Mouse (Mus musculus) heart, postnatal 10 days (tissue): ENCODE results near the gene Mthfr. TPM values are rescaled to one million over a fixed set of nuclear protein-coding genes. Genes with fewer than 3 reads are reported as not detected.

Experiments used
- DNase-seq, 2 experiments: peaks; one replicate each; pipeline ENCODE4 v3.0.0; 2021
- intact Hi-C: fragments of 180-260 bp; cut with DNase I; formaldehyde crosslinking; loops from one replicate; pipeline ENCODE4 v1.15.1; 2025
- total RNA-seq, 2 experiments: library from RNA; stranded (reverse); gene quantifications; 2 replicates each; pipeline ENCODE4 v1.2.3; 2021

Mthfr gene
- 10 to 100 TPM; 15.2 to 16.5 TPM for total RNA-seq

GRCm38 (mm10) chr4:148038600-148039253 is at the start of gene Mthfr, which contains the start of gene Clcn6:
Mthfr (plus strand) TSS chr4:148039077.
Clcn6 (minus strand) TSS chr4:148038821.
- peak; percentile 100 for DNase-seq
- intact Hi-C loops, result no loop called here

- intact Hi-C loops, result no loop called here
- no peak for DNase-seq
Measured at GRCm38 (mm10) chr4:147993571-147994095, 45.2 kb upstream of the Mthfr start.

GRCm38 (mm10) chr4:147995311-147995710 is 43.6 kb upstream of the Mthfr start:
- DNase-seq, result no peak
- intact Hi-C loops, result no loop called here

- DNase-seq, result peak; percentile 23 to 40
- intact Hi-C loops, result no loop called here
Measured at GRCm38 (mm10) chr4:148000202-148000772, 38.6 kb upstream of the Mthfr start, which contains the start of gene Nppa. Nppa (plus strand) TSS chr4:148000722.

- no peak for DNase-seq
- intact Hi-C loops, result no loop called here
Measured at GRCm38 (mm10) chr4:148001013-148001789, 37.7 kb upstream of the Mthfr start.

GRCm38 (mm10) chr4:148001866-148002265 is 37.0 kb upstream of the Mthfr start:
- peak in 1 of 2 experiments; percentile 33 for DNase-seq
- intact Hi-C loops, result no loop called here

- DNase-seq, result peak; percentile 16 to 46
- intact Hi-C loops, result no loop called here
Measured at GRCm38 (mm10) chr4:148004361-148004760, 34.5 kb upstream of the Mthfr start.

- intact Hi-C loops, result loop anchor here (1.0 kb wide), 1 partner anchor 48 kb away; no protein-coding TSS in a partner anchor
- DNase-seq, result peak; percentile 75 to 80
Measured at GRCm38 (mm10) chr4:148008412-148008811, 30.5 kb upstream of the Mthfr start.

- no peak for DNase-seq
- intact Hi-C loops, result no loop called here
Measured at GRCm38 (mm10) chr4:148009641-148010040, 29.2 kb upstream of the Mthfr start.

GRCm38 (mm10) chr4:148011332-148011731 is 27.5 kb upstream of the Mthfr start:
- intact Hi-C loops, result no loop called here
- no peak for DNase-seq

- DNase-seq, result no peak
- intact Hi-C loops, result no loop called here
Measured at GRCm38 (mm10) chr4:148012216-148012615, 26.7 kb upstream of the Mthfr start.

GRCm38 (mm10) chr4:148015418-148015817 is 23.5 kb upstream of the Mthfr start:
- intact Hi-C loops, result no loop called here
- peak in 1 of 2 experiments; percentile 23 for DNase-seq

GRCm38 (mm10) chr4:148016981-148017380 is 21.9 kb upstream of the Mthfr start:
- intact Hi-C loops, result no loop called here
- DNase-seq, result no peak

- DNase-seq, result no peak
- intact Hi-C loops, result no loop called here
Measured at GRCm38 (mm10) chr4:148018410-148018809, 20.5 kb upstream of the Mthfr start.

GRCm38 (mm10) chr4:148024003-148024402 is 14.9 kb upstream of the Mthfr start:
- intact Hi-C loops, result no loop called here

GRCm38 (mm10) chr4:148029297-148029696 is 9.6 kb upstream of the Mthfr start:
- intact Hi-C loops, result no loop called here
- no peak for DNase-seq

More at GRCm38 (mm10) chr4:148024003-148024402, 14.9 kb upstream of the Mthfr start:
- DNase-seq, result no peak

- no peak for DNase-seq
- intact Hi-C loops, result no loop called here
Measured at GRCm38 (mm10) chr4:148030506-148030905, 8.4 kb upstream of the Mthfr start.

GRCm38 (mm10) chr4:148033858-148034410 is 4.9 kb upstream of the Mthfr start:
- DNase-seq, result no peak
- intact Hi-C loops, result no loop called here

- intact Hi-C loops, result no loop called here
Measured at GRCm38 (mm10) chr4:148035440-148035839, 3.4 kb upstream of the Mthfr start.

GRCm38 (mm10) chr4:148038079-148038599 is 738 bp upstream of the Mthfr start:
- DNase-seq, result no peak
- intact Hi-C loops, result no loop called here

More at GRCm38 (mm10) chr4:148035440-148035839, 3.4 kb upstream of the Mthfr start:
- DNase-seq, result no peak
